Mouse (Mus musculus) c-Kit-positive CD71-negative TER-119-negative erythroid progenitor cells, embryonic 14.5 days (primary cell): ENCODE results near the gene Nt5c3.

Source experiments
- DNase-seq: peaks from one replicate; pipeline ENCODE4 v3.0.0-alpha.2; 2013; ENCODE audit warnings: low read depth

Gene Nt5c3

GRCm38 (mm10) chr6:56923726-56924707 is at the start of gene Nt5c3, which contains the start of gene Vmn1r4:
Gene Nt5c3 (minus strand): TSS chr6:56923932.
Gene Vmn1r4 (plus strand): TSS chr6:56924015.
- peak; percentile 92 for DNase-seq

GRCm38 (mm10) chr6:56969973-56970372 is 46.2 kb upstream of the Nt5c3 start, which contains the start of gene Vmn1r5:
Gene Vmn1r5 (plus strand): TSS chr6:56970273.
- no peak for DNase-seq

DNA sequence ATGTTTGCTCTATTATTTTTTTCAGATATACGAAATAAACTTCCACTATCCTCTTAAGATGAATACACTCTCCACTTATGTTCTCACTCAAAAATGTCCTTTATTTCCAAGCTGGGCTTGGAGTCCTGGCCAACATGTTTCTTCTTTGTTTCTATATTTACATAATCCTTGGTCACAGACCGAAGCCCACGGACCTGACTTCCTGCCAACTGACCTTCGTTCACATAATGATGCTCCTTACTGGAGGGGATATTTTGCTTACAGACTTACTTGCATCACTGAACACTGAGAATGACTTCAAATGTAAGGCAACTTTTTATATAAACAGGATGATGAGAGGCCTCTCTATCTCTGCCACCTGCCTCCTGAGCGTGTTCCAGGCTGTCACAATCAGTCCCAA is 32.7 kb upstream of the Nt5c3 start:
- DNase-seq: no peak

- DNase-seq: no peak
Observed at GRCm38 (mm10) chr6:56934366-56934765, 10.6 kb upstream of the Nt5c3 start.

- no peak for DNase-seq
Observed at GRCm38 (mm10) chr6:56932464-56932863, 8.7 kb upstream of the Nt5c3 start.

DNA sequence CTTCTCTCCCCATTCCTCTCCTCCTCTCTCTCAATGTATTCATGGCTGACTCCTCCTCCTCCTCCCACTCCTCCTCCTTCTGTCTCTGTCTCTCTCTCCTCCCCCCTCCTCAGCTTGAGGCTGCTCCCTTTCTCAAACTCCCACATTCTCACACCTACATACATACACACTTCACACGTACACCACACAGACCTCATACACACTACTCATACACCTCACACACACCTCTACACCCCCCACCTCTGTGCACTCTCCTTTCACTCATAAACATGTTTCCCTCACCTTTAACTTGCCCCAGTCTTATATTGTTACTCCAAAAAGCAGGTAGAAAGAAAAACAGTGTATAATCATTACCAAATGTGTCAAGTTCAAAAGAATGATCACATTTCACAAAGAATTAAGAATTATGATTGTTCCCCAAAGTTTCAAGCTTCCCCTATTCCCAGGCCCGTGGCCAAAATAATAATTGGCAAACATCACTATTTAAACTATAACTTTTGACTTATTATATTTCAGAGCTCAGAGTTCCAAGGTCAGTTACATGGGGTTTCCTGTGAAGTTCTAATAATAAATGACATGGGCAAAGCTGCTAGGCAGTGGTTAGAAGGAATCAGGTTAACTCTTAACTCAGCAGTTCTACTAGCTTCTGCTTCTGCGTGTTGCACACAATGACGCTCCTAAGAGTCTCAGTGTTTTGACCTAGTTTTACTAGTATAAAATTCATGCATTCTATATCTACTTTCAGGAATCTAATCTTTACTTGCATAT is 8.1 kb upstream of the Nt5c3 start:
- DNase-seq: no peak

DNA sequence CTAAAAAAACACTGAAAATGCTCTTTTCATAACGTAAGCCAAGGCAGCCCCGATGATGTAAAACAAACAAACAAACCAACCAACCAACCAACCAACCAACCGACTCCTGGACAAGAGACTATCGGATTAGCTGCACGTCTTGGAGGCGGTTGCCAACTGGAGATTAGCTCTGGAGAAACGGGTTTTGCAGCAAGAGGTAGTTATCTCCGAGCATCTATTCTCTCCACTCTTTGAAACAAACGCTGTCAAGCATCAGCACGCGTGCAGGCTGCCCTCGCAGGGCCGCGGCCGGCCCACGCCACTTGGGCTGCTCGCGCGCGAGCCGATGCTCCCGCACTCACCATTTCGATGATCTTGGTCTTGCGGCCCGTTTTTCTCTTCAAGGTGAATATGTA is 404 bp downstream of the Nt5c3 start:
- no peak for DNase-seq

DNA sequence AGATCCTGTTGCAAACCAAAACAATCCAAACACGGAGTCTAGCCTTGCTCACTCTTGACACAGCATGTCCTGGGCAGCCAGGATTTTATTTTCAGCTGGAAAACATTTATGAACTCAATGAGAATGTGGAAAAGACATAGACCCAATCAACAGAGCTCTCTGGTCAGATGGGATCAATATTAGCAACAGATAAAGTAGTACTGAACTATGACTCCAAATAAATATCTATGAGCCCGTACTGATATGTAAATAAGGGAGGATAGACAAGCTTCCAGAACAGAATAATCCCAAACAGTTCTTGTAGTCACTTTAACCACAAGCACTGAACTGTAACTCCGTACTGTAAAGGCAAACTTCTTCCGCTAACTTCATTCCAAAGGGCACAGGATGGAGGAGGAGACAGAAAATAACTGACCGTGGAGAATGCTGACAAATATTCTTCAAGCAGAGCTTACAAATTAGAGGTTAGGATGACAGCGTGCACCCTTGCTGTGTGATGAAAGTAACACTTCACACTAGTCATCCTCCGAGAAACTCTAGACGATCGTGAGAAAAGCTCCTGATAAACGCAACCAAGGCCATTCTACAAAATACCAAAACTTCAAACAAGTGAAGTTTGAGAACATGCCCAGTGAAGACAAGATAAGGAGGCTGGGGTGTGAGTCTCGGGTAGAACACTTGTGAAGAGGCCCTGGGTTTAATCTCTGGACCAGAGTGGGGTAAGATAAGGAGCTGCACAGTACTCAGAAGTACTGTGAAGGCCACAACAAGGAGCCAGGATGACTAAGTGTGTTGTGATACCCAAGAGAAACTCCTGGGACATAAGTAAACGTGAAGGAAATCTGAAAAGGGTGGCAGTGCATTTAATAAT is 3.3 kb downstream of the Nt5c3 start:
- DNase-seq: no peak

DNA sequence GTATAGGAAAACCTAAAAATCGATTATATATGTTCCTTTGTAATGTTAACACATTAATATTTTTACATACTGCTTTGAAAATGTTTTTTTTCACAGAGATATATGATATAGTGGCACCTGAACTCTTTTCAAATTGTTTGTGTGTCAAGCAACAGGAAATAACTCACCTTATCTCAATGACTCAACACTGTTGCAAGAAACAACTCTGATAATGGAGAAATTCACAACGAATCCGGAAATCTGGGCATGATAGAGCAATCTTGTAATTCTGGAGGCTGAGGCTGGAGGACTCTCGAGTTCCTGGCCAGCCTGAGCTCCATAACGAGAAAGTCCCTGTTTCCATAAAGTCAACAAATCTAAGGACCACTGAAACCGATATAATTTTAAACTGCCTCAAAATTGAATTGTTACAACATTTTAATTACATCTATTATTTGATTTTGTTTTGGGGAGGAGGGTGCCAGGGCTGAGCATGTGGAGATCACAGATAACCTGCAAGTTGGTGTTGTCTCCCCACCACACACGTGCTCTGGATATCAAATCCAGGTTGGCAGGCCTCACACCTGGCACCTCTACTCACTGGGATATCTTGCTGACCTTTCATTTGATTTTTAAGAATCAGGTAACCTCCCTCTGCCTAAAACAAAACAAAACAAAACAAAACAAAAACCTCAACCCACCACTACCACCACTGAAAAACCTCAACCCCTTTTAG is 4.2 kb downstream of the Nt5c3 start:
- no peak for DNase-seq

DNA sequence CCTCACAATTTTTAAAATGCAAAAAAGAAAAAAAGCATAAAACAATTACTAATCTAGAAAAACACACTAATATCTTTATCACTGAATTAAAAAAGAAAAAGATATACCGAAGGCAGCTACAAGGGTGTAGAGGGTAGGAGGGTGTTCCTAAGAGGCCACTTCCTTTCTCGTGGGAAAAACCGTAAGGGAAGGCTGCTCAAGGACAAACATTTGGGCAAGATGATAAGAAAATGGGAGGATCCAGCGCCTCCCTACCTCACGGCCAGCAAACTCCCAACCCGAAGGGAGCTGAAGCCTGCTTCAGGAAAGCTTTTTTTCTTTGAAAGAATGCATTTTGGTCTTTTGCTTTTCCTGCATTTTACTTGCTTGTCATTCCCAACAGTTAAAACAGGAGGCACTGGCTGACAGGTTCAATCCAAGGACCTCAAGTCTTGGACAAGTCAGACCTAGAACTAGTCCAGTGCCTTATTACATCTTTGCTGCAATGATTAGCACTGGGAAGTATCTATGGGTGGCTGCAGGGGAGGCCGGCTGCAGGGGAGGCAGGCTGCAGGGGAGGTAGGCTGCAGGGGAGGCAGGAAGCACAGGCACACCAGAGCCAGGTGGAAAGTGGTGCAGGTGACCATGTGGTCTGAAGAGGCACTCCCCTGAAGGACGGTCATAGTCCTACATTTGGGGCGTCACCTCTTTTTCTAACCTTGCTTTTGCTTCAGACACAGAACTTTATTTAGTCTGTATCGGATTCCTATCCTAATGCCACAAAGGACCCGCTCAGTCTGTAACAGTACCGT is 6.0 kb downstream of the Nt5c3 start:
- DNase-seq: no peak

GRCm38 (mm10) chr6:56916279-56916678 is 7.5 kb downstream of the Nt5c3 start:
- no peak for DNase-seq

DNA sequence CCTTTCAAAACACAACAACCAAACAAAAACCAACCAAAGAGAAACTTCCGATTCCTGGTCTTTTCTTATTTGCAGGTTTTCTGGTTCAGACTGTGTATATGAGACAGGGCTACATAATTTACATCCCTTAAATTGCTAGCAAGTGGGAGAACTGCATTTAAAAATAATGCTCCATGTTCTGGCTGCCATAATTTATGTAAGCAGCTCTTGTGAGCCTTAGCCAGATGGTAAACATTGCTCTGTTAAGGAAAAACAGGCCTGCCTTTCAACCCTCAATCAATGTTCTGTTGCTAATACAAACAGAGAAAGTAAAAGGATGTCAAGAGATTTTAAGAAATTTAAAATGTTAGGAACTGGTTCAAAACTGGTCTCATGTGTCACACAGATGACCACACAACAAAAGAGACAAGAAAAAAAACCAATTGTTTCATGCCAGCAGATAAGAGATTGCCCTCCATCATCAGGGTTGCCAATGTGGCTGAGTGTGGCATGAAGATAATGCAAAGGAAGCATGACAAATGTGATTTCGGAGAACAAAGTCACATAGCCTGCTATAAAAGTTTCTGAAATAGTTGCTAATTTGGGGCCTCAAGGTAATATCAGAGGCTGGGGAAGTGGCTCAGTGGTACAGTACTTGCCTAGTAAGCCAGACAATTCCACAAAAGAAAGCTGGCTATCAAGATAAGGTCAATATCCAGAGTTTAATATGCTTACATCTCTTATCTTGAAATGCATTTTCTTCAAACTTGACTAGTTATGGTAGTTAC is 10.5 kb downstream of the Nt5c3 start:
- no peak for DNase-seq

DNA sequence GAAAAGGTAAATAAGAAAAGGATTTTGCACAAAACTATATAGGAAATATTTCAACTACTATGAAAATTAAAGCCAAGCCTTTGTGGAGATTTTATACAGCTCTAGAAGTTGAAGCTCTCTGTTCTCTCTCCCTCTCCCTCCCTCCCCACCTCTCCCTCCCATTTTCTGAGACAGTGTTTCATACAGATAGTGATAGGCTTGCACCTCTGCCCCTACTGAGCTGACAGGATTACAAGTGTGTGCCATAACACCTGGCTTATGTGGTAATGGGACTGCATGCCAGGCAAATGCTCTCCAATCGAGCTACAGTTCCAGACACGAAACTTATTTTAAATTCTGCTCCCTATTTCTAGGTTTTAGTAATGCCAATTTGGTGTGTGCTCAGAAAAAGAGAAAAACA is 12.8 kb downstream of the Nt5c3 start:
- DNase-seq: no peak

DNA sequence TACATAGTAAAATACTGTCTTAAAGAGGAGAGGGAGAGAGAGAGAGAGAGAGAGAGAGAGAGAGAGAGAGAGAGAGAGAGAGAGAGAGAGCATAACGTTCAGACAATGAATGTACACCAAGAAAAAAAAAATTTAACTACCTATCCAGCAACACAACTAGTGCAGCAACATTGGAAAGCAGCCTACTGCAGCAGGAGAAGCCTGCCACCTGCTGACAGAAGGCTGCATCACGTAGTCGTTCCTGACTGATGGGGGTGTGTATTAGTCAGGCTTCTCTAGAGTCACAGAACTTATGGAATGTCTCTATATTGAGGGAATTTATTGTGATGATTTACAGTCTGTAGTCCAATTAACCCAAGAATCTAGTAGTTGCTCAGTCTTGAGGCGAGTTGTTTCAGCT is 14.8 kb downstream of the Nt5c3 start:
- no peak for DNase-seq

GRCm38 (mm10) chr6:56908397-56908796 is 15.3 kb downstream of the Nt5c3 start:
- no peak for DNase-seq

GRCm38 (mm10) chr6:56907973-56908372 is 15.8 kb downstream of the Nt5c3 start:
- no peak for DNase-seq

DNA sequence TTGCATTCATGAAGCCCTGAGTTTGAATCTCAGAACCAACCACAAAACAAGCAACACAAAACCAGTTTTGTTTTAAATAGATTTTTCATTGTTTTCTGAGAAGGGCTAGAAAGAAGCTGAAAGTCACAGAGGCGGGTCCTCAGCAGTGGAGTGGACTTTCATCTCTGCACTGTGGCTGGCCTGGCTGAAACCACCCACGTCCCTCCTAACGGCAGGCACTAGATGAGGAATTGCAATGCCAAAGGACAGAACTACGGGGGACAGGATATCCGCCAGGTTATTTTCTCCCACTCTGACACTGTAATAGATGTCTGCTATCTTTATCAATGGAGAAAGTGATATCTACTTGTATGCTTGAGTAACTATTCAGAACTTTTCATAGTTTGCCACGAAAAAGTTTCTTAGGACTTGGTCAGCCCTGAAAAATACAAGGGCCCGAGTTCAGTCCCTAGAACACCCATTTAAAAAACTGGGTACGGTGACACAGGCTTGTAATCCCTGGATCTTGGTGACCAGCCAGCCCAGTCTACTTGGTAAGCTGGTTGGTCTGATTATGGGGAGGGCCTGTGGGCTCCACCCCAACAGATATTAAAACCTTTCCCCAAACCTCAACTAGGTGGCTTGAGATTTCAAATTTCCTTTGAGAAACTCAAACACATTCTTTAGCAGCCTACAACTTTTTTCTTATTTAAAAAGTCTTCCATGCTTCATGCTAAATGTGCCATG is 17.4 kb downstream of the Nt5c3 start:
- no peak for DNase-seq

DNA sequence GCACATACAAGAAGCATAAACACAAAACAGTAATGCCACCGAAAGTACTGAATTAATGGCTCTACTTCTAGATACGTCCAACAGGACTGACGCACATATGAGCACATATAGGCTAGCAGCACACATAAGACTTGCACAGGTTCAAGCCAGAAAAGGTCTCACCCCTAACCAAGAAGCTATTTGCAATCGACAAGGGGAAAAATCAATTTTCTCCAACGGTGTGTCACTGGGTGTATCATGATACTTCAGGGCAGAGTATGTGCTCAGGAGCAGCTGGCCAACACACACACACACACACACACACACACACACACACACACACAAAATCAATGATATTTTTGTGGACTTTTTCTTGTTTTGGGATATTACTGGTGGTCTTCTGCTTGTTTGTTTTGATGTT is 18.2 kb downstream of the Nt5c3 start:
- DNase-seq: no peak

GRCm38 (mm10) chr6:56904982-56905381 is 18.8 kb downstream of the Nt5c3 start:
- DNase-seq: no peak
